Mouse (Mus musculus): ENCODE measurements around the gene Uncx. TPM values are rescaled to one million over a fixed set of nuclear protein-coding genes. Genes with fewer than 3 reads are reported as not detected.

Uncx gene
- polyA plus RNA-seq, 1 experiment from 2014 or later: not detected

DNA sequence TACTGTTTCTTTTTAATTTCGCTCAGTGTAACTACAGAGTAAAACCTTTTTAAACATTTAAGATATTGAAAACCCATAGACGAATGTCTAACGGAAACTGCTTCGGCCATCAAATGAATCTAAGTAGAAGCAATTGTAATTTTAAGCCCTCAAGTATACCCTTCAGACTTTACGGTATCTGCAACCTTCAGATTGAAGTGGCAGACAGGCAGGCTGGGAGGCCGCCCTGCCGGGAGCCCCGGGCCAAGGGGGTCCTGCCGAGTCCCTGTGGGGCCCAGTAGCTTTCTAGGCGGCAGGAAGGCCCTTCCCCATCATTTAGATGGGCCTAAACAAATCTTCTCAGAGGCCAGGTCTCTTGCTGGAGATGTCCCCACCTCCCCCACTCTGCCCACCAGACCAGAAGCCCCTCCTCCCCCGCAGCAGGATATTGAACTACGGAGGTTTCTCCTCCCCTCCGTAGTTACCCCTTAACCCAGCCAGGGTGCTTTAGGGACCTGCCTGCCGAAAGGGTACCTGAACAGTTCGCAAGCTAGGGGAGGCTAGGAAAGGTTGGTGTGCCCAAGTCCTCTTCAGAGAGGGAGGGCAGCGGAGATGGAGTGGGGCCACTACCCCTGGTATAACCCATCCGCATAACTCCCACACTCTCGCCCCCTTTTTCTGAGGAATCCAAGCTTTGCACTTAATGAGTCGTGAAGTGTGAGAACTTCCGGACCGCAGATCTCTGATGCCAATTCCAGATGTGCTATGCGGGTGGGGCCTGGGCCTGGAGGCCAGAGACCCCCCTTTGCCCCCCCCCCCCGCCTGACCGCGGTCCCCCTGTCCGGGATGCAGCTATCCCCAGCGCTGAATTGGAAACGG, 11.4 kb downstream of the Uncx start:
- Histone ChIP-seq H3K36me3 (replicated peaks; ENCODE audit: insufficient read depth, low read length) (no peaks in the 10 kb centered on the region), H3K27ac (ENCODE audit: low read depth) (no peak overlapping the region), H3K27me3 (ENCODE audit: insufficient read depth, low read length) (peaks cover 99% of the 10 kb centered on the region), H3K9ac (replicated peaks) (no peak overlapping the region), H3K9me3 (ENCODE audit: low read length) (no peaks in the 10 kb centered on the region), H3K4me2 (ENCODE audit: low read depth, low read length) (no peak overlapping the region), H3K4me3 (ENCODE audit: low read depth, low read length) (no peak overlapping the region), H3K4me1 (ENCODE audit: insufficient read depth) (no peaks in the 10 kb centered on the region)
- ATAC-seq (no peak), DNase-seq (no peak)
- TF ChIP-seq CTCF (IDR thresholded peaks at IDR 0.05; ENCODE audit: low read depth): no peak
- TF ChIP-seq EP300 (IDR thresholded peaks at IDR 0.05; ENCODE audit: low read depth): no peak
- 4% methylated on average over 28 of the region's 28 CpGs for WGBS (ENCODE audit: insufficient replicate concordance)

GRCm38 (mm10) chr5:139555476-139556115, 12.3 kb downstream of the Uncx start:
- no peak for DNase-seq

DNA sequence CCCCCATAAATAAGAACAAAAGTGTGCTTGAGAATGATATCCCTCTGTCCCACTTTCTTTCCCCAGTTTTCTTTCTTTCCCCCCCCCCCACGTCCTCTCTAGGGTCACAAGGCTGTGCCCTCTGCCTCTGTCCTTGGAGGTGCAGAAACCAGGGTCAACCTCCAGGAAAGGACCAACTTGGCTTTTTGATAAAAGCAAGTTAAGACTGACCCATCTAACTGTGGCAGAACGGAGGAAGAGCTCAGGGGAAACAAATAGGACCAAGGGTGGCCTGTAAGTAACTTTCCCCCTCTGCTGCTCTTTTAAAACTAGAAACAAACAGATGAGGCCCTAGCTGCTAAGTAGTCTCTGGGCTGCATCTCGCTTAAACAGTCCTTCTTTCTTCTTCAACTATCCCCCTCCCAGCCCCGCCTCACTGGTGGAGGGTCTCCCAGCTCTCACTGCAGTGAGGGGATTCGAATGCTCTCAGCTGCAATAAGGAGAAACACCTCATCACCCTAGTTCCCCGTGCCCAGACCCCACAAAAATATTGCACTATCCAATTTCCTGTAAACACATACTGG, 12.9 kb downstream of the Uncx start:
- ATAC-seq (no peak), DNase-seq (no peak)
- 4% methylated on average over 6 of the region's 6 CpGs for WGBS (ENCODE audit: insufficient replicate concordance)
- Histone ChIP-seq H3K9ac (replicated peaks) (no peak overlapping the region), H3K4me3 (ENCODE audit: low read depth, low read length) (no peak overlapping the region), H3K27me3 (ENCODE audit: insufficient read depth, low read length) (peaks cover 98% of the 10 kb centered on the region), H3K36me3 (replicated peaks; ENCODE audit: insufficient read depth, low read length) (no peaks in the 10 kb centered on the region), H3K27ac (ENCODE audit: low read depth) (no peak overlapping the region), H3K4me1 (ENCODE audit: insufficient read depth) (no peaks in the 10 kb centered on the region), H3K9me3 (ENCODE audit: low read length) (no peaks in the 10 kb centered on the region), H3K4me2 (ENCODE audit: low read depth, low read length) (no peak overlapping the region)
- TF ChIP-seq EP300 (IDR thresholded peaks at IDR 0.05; ENCODE audit: low read depth) (no peak), CTCF (IDR thresholded peaks at IDR 0.05; ENCODE audit: low read depth) (no peak)

More at GRCm38 (mm10) chr5:139555476-139556115, 12.3 kb downstream of the Uncx start:
- Histone ChIP-seq H3K4me2 (ENCODE audit: low read depth, low read length) (no peak overlapping the region), H3K36me3 (replicated peaks; ENCODE audit: insufficient read depth, low read length) (no peaks in the 10 kb centered on the region), H3K4me3 (ENCODE audit: low read depth, low read length) (no peak overlapping the region), H3K9ac (replicated peaks) (no peak overlapping the region), H3K27me3 (ENCODE audit: insufficient read depth, low read length) (peaks cover 99% of the 10 kb centered on the region), H3K27ac (ENCODE audit: low read depth) (no peak overlapping the region), H3K4me1 (ENCODE audit: insufficient read depth) (no peaks in the 10 kb centered on the region), H3K9me3 (ENCODE audit: low read length) (no peaks in the 10 kb centered on the region)
- TF ChIP-seq EP300 (IDR thresholded peaks at IDR 0.05; ENCODE audit: low read depth): no peak
- no peak for TF ChIP-seq CTCF (IDR thresholded peaks at IDR 0.05; ENCODE audit: low read depth)
- 3% methylated on average over 7 of the region's 7 CpGs for WGBS (ENCODE audit: insufficient replicate concordance)
- ATAC-seq: no peak

GRCm38 (mm10) chr5:139557079-139557478, 13.8 kb downstream of the Uncx start:
- Histone ChIP-seq H3K9me3 (ENCODE audit: low read length) (no peaks in the 10 kb centered on the region), H3K4me1 (ENCODE audit: insufficient read depth) (no peaks in the 10 kb centered on the region), H3K27ac (ENCODE audit: low read depth) (no peak overlapping the region), H3K36me3 (replicated peaks; ENCODE audit: insufficient read depth, low read length) (no peaks in the 10 kb centered on the region), H3K4me3 (ENCODE audit: low read depth, low read length) (no peak overlapping the region), H3K9ac (replicated peaks) (no peak overlapping the region), H3K4me2 (ENCODE audit: low read depth, low read length) (no peak overlapping the region), H3K27me3 (ENCODE audit: insufficient read depth, low read length) (peaks cover 98% of the 10 kb centered on the region)
- DNase-seq (no peak), ATAC-seq (no peak)
- TF ChIP-seq CTCF (IDR thresholded peaks at IDR 0.05; ENCODE audit: low read depth) (no peak), EP300 (IDR thresholded peaks at IDR 0.05; ENCODE audit: low read depth) (no peak)
- 8% methylated on average over 10 of the region's 10 CpGs for WGBS (ENCODE audit: insufficient replicate concordance)

DNA sequence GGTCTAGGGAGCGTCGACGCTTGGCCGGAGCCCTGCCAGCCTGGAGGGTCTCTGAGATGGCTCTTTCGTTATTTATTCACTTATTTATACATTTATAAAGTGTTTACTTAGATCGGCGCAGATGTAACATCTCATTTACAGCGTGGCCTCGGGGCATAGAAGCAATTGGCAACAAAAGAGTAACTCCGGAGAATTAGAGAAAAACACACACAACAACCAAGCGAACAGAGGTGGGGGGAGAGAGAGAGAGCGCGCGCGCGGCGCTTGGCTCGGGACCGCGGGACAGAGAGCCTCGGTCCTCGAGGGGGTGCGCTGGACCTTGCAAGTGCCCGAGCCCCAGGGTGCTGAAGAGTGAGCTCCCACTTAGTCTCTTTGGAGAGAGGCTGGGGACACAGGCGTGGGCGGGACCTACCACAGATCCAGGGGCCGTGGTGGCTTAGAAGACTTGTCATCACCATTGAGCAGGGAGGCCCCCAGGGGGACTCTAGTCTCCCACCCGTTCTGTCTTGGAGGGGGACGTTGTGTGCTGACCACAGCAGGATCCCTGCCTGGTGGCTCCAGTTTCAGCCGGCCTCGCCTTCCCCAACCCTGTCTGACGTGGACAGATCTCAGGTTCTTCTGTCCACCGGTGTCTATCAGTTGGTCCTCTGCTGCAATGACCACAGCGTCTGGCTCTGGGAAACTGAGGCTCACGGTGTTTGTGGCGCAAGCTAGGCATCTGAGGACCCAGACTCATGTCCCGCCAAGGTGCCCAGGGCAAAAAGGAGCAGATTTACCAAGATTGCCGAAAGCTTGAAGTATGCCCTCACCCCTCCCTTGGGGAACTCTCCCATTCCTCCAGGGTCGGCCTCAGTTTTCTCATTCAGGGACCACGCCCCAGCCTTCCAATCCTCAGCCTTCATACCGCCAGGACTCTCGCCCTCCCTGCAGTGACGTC, 14.5 kb downstream of the Uncx start:
- TF ChIP-seq CTCF (IDR thresholded peaks at IDR 0.05; ENCODE audit: low read depth) (no peak), EP300 (IDR thresholded peaks at IDR 0.05; ENCODE audit: low read depth) (no peak)
- Histone ChIP-seq H3K36me3 (replicated peaks; ENCODE audit: insufficient read depth, low read length) (no peaks in the 10 kb centered on the region), H3K4me2 (ENCODE audit: low read depth, low read length) (no peak overlapping the region), H3K27ac (ENCODE audit: low read depth) (no peak overlapping the region), H3K4me1 (ENCODE audit: insufficient read depth) (no peaks in the 10 kb centered on the region), H3K4me3 (ENCODE audit: low read depth, low read length) (no peak overlapping the region), H3K9me3 (ENCODE audit: low read length) (no peaks in the 10 kb centered on the region), H3K27me3 (ENCODE audit: insufficient read depth, low read length) (peaks cover 95% of the 10 kb centered on the region), H3K9ac (replicated peaks) (no peak overlapping the region)
- 3% methylated on average over 43 of the region's 43 CpGs for WGBS (ENCODE audit: insufficient replicate concordance)
- ATAC-seq: no peak
- no peak for DNase-seq

Data from liver, postnatal 0 days (tissue).